Comparison of ENCODE assay signal across 15 mouse cellular contexts in genomic region chr19:42636631-42637030, GRCm38 (mm10). TPM values are rescaled to one million over a fixed set of nuclear protein-coding genes. Genes with fewer than 3 reads are reported as not detected.
DNase-seq lines count a peak whose midpoint lies in the region; ATAC-seq lines count a peak whose summit lies in the region.
"Had no signal": no experiment of that assay in that cellular context is flagged by ENCODE, and none has a peak within 500 bp of the region (broad histone marks: within the 10 kb centered on the region; RNA-seq: fewer than 3 reads in every experiment).

No protein-coding gene starts in this region.

- WGBS in hindbrain, embryonic 10.5 days, result 54% methylated on average over 11 of the region's 11 CpGs
- 56% methylated on average over 11 of the region's 11 CpGs for WGBS in hindbrain, embryonic 13.5 days
- 52% methylated on average over 11 of the region's 11 CpGs for WGBS in limb, embryonic 11.5 days

- H3K4me2 ChIP-seq in hindbrain, embryonic 13.5 days, result no peak overlapping the region
- no peak overlapping the region for H3K4me2 ChIP-seq in limb, embryonic 11.5 days (ENCODE audit: low read depth, severe bottlenecking)
- H3K4me2 ChIP-seq: heart, embryonic 15.5 days; liver, embryonic 13.5 days; neural tube, embryonic 13.5 days had no signal

- no peak overlapping the region for H3K4me3 ChIP-seq in hindbrain, embryonic 10.5 days
- H3K4me3 ChIP-seq in hindbrain, embryonic 13.5 days, result no peak overlapping the region
- no peak overlapping the region for H3K4me3 ChIP-seq in limb, embryonic 11.5 days (ENCODE audit: low read depth, low read length)
- H3K4me3 ChIP-seq: heart, embryonic 15.5 days; liver, embryonic 13.5 days; megakaryocyte, embryonic 14.5 days; neural tube, embryonic 13.5 days had no signal

- H3K27ac ChIP-seq in hindbrain, embryonic 10.5 days, result no peak overlapping the region
- H3K27ac ChIP-seq in hindbrain, embryonic 13.5 days, result no peak overlapping the region
- H3K27ac ChIP-seq in limb, embryonic 11.5 days (replicated peaks; ENCODE audit: low read depth, low read length), result no peak overlapping the region
- H3K27ac ChIP-seq: heart, embryonic 15.5 days; liver, embryonic 13.5 days; neural tube, embryonic 13.5 days had no signal

- no peaks in the 10 kb centered on the region for H3K36me3 ChIP-seq in hindbrain, embryonic 10.5 days
- no peaks in the 10 kb centered on the region for H3K36me3 ChIP-seq in hindbrain, embryonic 13.5 days
- no peaks in the 10 kb centered on the region for H3K36me3 ChIP-seq in limb, embryonic 11.5 days (ENCODE audit: control insufficient read depth, insufficient read depth, low read length)
- H3K36me3 ChIP-seq: heart, embryonic 15.5 days; liver, embryonic 13.5 days; neural tube, embryonic 13.5 days had no signal

- DNase-seq in hindbrain, embryonic 10.5 days (ENCODE audit: low spot score), result peak; percentile 41
- peak; percentile 28 for DNase-seq in ovary, postnatal 14 days (ENCODE audit: low spot score)
- no peak for DNase-seq in ovary, adult 18-20 months (ENCODE audit: low spot score)
- DNase-seq in WW6 (ENCODE audit: low read depth, low spot score) (peak; percentile 47), MN1 (ENCODE audit: low spot score) (no peak)
- peak; percentile 84 for DNase-seq in limb, embryonic 11.5 days (ENCODE audit: low spot score)
- DNase-seq in right cerebral cortex, postnatal 25 days, result no peak
- DNase-seq: cerebellum, postnatal 10 days; gastrocnemius, postnatal 10 days; liver, embryonic 13.5 days; thymus, adult 18-20 months had no signal

- no peaks in the 10 kb centered on the region for H3K9me3 ChIP-seq in hindbrain, embryonic 10.5 days
- no peaks in the 10 kb centered on the region for H3K9me3 ChIP-seq in hindbrain, embryonic 13.5 days
- no peaks in the 10 kb centered on the region for H3K9me3 ChIP-seq in limb, embryonic 11.5 days (ENCODE audit: control insufficient read depth, low read length)
- H3K9me3 ChIP-seq: heart, embryonic 15.5 days; liver, embryonic 13.5 days; neural tube, embryonic 13.5 days had no signal

- peaks cover 5% of the 10 kb centered on the region for H3K27me3 ChIP-seq in hindbrain, embryonic 10.5 days (ENCODE audit: insufficient read depth, poor library complexity, severe bottlenecking)
- H3K27me3 ChIP-seq in hindbrain, embryonic 13.5 days, result no peaks in the 10 kb centered on the region; the same call in 1 of the 2 replicates
- H3K27me3 ChIP-seq in limb, embryonic 11.5 days (ENCODE audit: control insufficient read depth, insufficient read depth, low read length), result no peaks in the 10 kb centered on the region
- H3K27me3 ChIP-seq: neural tube, embryonic 13.5 days had no signal

- H3K9ac ChIP-seq in hindbrain, embryonic 13.5 days, result no peak overlapping the region
- no peak overlapping the region for H3K9ac ChIP-seq in limb, embryonic 11.5 days (ENCODE audit: low read length)
- H3K9ac ChIP-seq: heart, embryonic 15.5 days; liver, embryonic 13.5 days; neural tube, embryonic 13.5 days had no signal

- peaks cover 15% of the 10 kb centered on the region for H3K4me1 ChIP-seq in hindbrain, embryonic 10.5 days (replicated peaks)
- peaks cover 23% of the 10 kb centered on the region for H3K4me1 ChIP-seq in hindbrain, embryonic 13.5 days (replicated peaks)
- peaks cover 9% of the 10 kb centered on the region; the same call in 1 of the 2 replicates for H3K4me1 ChIP-seq in limb, embryonic 11.5 days (ENCODE audit: control insufficient read depth, insufficient read depth, low read length)
- H3K4me1 ChIP-seq: liver, embryonic 13.5 days had no signal

- ATAC-seq in hindbrain, embryonic 13.5 days (ENCODE audit: low FRiP score), result no peak
- ATAC-seq in limb, embryonic 11.5 days (ENCODE audit: insufficient number of reproducible peaks, low FRiP score, low TSS enrichment, low read depth), result no peak

RNA-seq across cellular contexts. Expression of gene Loxl4, which starts 24.0 kb away (rescaled TPM):
- polyA plus RNA-seq in hindbrain, embryonic 10.5 days (2016; fragmentation: Nextera tagmentation; extraction: Ambion mirVana), result 0.18 and 0.37 TPM in 2 replicates
- polyA plus RNA-seq in hindbrain, embryonic 13.5 days (2015; fragmentation: Nextera tagmentation; extraction: Ambion mirVana), result 0.05 and 0.13 TPM in 2 replicates
- 0.41 TPM in 1 of 2 replicates, not detected in the other for polyA plus RNA-seq in limb, embryonic 11.5 days (2014; fragmentation: Nextera tagmentation; extraction: Ambion mirVana)

Comparison
In these comparisons a context has a peak if more than half of its experiments do, and no peak if none do; other contexts are left out.
1. DNase-seq: peak in hindbrain, embryonic 10.5 days (single experiment), ovary, postnatal 14 days (single experiment), WW6 (single experiment) and limb, embryonic 11.5 days (single experiment); none in ovary, adult 18-20 months (single experiment), right cerebral cortex, postnatal 25 days (single experiment) and MN1 (single experiment).